Mouse (Mus musculus) layer of hippocampus, postnatal 25 days (tissue): ENCODE measurements around the gene Naa40. TPM values are rescaled to one million over a fixed set of nuclear protein-coding genes. Genes with fewer than 3 reads are reported as not detected.

ENCODE experiments used
- DNase-seq, 2 experiments: peaks; one replicate each; pipeline ENCODE4 v3.0.0; 2022; ENCODE audit warnings: mixed read lengths in 2 of 2, low spot score in 1 of 2; ENCODE audit errors: extremely low spot score in 1 of 2
- total RNA-seq, 2 experiments: library from RNA; stranded (reverse); gene quantifications; 2 replicates each; pipeline ENCODE4 v1.2.3; 2021

The Naa40 gene
- total RNA-seq, 2 experiments from 2014 or later = 24.6 to 34.6 TPM

- DNase-seq = no peak
Observed at GRCm38 (mm10) chr19:7217926-7218267, 23.1 kb downstream of the Naa40 start.

GRCm38 (mm10) chr19:7217162-7217925 lies 23.6 kb downstream of the Naa40 start, which contains the start of gene Cox8a:
Cox8a (minus strand) TSS chr19:7217616.
- DNase-seq = peak; percentile 86 to 88

GRCm38 (mm10) chr19:7214484-7214883 lies 26.5 kb downstream of the Naa40 start:
- DNase-seq = no peak

- no peak for DNase-seq
Observed at GRCm38 (mm10) chr19:7213010-7213409, 28.0 kb downstream of the Naa40 start.

- no peak for DNase-seq
Observed at GRCm38 (mm10) chr19:7212216-7212615, 28.8 kb downstream of the Naa40 start.

- no peak for DNase-seq
Observed at GRCm38 (mm10) chr19:7209907-7210646, 30.9 kb downstream of the Naa40 start.

GRCm38 (mm10) chr19:7205753-7206736 lies 34.9 kb downstream of the Naa40 start, which contains the start of gene Otub1:
Otub1 (minus strand) TSS chr19:7206316.
- peak; percentile 79 to 84 for DNase-seq

GRCm38 (mm10) chr19:7205326-7205725 lies 35.7 kb downstream of the Naa40 start:
- DNase-seq = no peak

- DNase-seq = no peak
Observed at GRCm38 (mm10) chr19:7204898-7205297, 36.1 kb downstream of the Naa40 start.

- DNase-seq = no peak
Observed at GRCm38 (mm10) chr19:7200427-7200826, 40.6 kb downstream of the Naa40 start.

GRCm38 (mm10) chr19:7199089-7199488 lies 41.9 kb downstream of the Naa40 start:
- DNase-seq = no peak

- DNase-seq = no peak
Observed at GRCm38 (mm10) chr19:7197445-7197844, 43.5 kb downstream of the Naa40 start.

GRCm38 (mm10) chr19:7196741-7197270 lies 44.2 kb downstream of the Naa40 start:
- no peak for DNase-seq

- peak; percentile 68 to 75 for DNase-seq
Observed at GRCm38 (mm10) chr19:7195900-7196728, 44.9 kb downstream of the Naa40 start.

- no peak for DNase-seq
Observed at GRCm38 (mm10) chr19:7192561-7192967, 48.4 kb downstream of the Naa40 start.

- DNase-seq = no peak
Observed at GRCm38 (mm10) chr19:7191639-7192038, 49.3 kb downstream of the Naa40 start.

GRCm38 (mm10) chr19:7190986-7191385 lies 50.0 kb downstream of the Naa40 start:
- no peak for DNase-seq

GRCm38 (mm10) chr19:7189026-7189425 lies 52.0 kb downstream of the Naa40 start:
- no peak for DNase-seq

GRCm38 (mm10) chr19:7187157-7187556 lies 53.8 kb downstream of the Naa40 start:
- DNase-seq = no peak
